Mouse (Mus musculus): Measurements from ENCODE around the gene Gm13271. TPM values are rescaled to one million over a fixed set of nuclear protein-coding genes. Genes with fewer than 3 reads are reported as not detected.
"Not testable (repeated sequence)": the region's sequence is repeated elsewhere in the genome, so short reads cannot be mapped to it uniquely, and the experiment has no call there.

Gene Gm13271
- polyA plus RNA-seq, 1 experiment from 2014 or later: not detected

DNA sequence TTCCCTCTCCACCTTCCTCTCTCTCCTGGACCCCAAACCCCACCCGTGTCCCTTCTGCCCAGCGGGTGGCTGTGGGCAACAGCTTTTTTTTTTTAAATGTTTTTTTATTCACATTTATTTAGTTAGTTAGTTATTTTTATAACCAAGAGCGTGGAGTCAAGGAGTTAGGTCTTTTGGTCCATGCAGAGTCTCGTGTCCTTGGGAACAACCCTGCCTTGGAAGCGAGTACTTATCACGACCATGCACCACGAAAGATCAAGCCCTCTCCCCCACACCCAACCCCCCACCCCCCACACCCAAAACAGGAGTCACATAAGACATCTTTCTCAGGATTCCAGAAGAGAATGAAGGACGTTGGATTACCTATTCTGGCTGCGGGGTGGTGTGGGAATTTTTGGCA is 7.7 kb downstream of the Gm13271 start:
- H3K4me2 ChIP-seq: peak overlapping the region; percentile 57
- not testable (repeated sequence) for ATAC-seq (replicated peaks; ENCODE audit: insufficient number of reproducible peaks, insufficient read depth, low FRiP score, low read depth); H3K9ac ChIP-seq; H3K4me1 ChIP-seq (replicated peaks); H3K4me3 ChIP-seq; H3K27me3 ChIP-seq; H3K36me3 ChIP-seq; H3K9me3 ChIP-seq (replicated peaks); H3K27ac ChIP-seq
- 47% methylated on average over 9 of the region's 9 CpGs for WGBS

DNA sequence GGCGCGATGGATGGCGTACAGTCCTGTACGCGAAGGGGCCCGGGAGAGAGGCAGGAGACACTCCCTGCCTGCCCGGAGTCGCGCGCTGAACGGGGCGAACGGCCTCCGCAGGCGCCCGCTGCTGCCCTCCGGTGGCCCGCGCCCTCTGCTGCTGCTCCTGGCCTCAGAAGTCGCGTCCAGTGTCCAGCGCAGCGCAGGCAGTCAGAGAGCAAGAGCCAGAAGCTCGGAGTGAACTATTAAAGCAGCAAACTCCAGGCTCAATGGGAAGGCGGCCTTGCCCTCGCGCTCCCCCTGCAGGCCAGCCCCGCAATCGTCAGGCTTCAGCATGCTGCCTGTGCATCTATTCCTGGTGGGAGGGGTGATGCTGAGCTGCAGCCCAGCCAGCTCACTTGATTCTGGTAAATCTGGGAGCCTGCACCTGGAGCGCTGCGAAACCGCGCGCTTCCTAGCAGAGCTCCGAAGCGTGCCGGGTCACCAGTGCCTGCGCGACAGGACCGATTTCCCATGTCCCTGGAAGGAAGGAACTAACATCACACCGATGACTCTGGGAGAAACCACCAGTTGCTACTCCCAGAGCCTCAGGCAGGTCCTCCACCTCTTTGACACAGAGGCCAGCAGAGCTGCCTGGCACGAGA is 8.8 kb downstream of the Gm13271 start:
- not testable (repeated sequence) for H3K9me3 ChIP-seq (replicated peaks); H3K36me3 ChIP-seq; ATAC-seq (replicated peaks; ENCODE audit: insufficient number of reproducible peaks, insufficient read depth, low FRiP score, low read depth); H3K4me1 ChIP-seq (replicated peaks); H3K27me3 ChIP-seq; H3K9ac ChIP-seq
- peak overlapping the region; percentile 73 for H3K27ac ChIP-seq
- H3K4me2 ChIP-seq: peak overlapping the region; percentile 54
- 2% methylated on average over 35 of the region's 42 CpGs for WGBS
- H3K4me3 ChIP-seq: peak overlapping the region; percentile 39

DNA sequence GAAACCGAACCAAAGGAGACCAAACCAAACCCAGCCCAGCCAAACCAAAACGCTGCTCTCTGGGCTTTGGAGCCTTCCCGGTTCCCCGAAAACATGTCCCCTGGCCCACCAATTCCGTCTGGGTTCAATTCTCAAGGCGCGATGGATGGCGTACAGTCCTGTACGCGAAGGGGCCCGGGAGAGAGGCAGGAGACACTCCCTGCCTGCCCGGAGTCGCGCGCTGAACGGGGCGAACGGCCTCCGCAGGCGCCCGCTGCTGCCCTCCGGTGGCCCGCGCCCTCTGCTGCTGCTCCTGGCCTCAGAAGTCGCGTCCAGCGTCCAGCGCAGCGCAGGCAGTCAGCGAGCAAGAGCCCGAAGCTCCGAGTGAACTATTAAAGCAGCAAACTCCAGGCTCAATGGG is 18.9 kb downstream of the Gm13271 start, which contains the start of gene Gm13290:
Gene Gm13290, plus strand, starts transcription at position 301 of the 400 bp plus-strand sequence.
- no CpG with 5 or more reads among the region's 32 CpGs for WGBS
- H3K4me2 ChIP-seq, H3K4me3 ChIP-seq: not testable (repeated sequence)

DNA sequence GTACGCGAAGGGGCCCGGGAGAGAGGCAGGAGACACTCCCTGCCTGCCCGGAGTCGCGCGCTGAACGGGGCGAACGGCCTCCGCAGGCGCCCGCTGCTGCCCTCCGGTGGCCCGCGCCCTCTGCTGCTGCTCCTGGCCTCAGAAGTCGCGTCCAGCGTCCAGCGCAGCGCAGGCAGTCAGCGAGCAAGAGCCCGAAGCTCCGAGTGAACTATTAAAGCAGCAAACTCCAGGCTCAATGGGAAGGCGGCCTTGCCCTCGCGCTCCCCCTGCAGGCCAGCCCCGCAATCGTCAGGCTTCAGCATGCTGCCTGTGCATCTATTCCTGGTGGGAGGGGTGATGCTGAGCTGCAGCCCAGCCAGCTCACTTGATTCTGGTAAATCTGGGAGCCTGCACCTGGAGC is 22.0 kb downstream of the Gm13271 start, which contains the start of gene Gm13289:
Gene Gm13289, plus strand, starts transcription at position 301 of the 400 bp plus-strand sequence.
- not testable (repeated sequence) for H3K9me3 ChIP-seq (replicated peaks); H3K36me3 ChIP-seq; H3K4me1 ChIP-seq (replicated peaks); H3K9ac ChIP-seq; H3K27ac ChIP-seq; H3K4me3 ChIP-seq; ATAC-seq (replicated peaks; ENCODE audit: insufficient number of reproducible peaks, insufficient read depth, low FRiP score, low read depth); H3K27me3 ChIP-seq; H3K4me2 ChIP-seq
- no CpG with 5 or more reads among the region's 29 CpGs for WGBS

More for the DNA sequence above, 18.9 kb downstream of the Gm13271 start, which contains the start of gene Gm13290:
- H3K27ac ChIP-seq; H3K4me1 ChIP-seq (replicated peaks); H3K9ac ChIP-seq; H3K27me3 ChIP-seq; H3K36me3 ChIP-seq; ATAC-seq (replicated peaks; ENCODE audit: insufficient number of reproducible peaks, insufficient read depth, low FRiP score, low read depth); H3K9me3 ChIP-seq (replicated peaks): not testable (repeated sequence)

DNA sequence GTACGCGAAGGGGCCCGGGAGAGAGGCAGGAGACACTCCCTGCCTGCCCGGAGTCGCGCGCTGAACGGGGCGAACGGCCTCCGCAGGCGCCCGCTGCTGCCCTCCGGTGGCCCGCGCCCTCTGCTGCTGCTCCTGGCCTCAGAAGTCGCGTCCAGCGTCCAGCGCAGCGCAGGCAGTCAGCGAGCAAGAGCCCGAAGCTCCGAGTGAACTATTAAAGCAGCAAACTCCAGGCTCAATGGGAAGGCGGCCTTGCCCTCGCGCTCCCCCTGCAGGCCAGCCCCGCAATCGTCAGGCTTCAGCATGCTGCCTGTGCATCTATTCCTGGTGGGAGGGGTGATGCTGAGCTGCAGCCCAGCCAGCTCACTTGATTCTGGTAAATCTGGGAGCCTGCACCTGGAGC is 24.9 kb downstream of the Gm13271 start, which contains the start of gene Gm13272:
Gene Gm13272, plus strand, starts transcription at position 301 of the 400 bp plus-strand sequence.
- not testable (repeated sequence) for H3K9me3 ChIP-seq (replicated peaks); H3K36me3 ChIP-seq; H3K4me2 ChIP-seq; ATAC-seq (replicated peaks; ENCODE audit: insufficient number of reproducible peaks, insufficient read depth, low FRiP score, low read depth); H3K27me3 ChIP-seq; H3K4me3 ChIP-seq; H3K9ac ChIP-seq; H3K4me1 ChIP-seq (replicated peaks); H3K27ac ChIP-seq
- no CpG with 5 or more reads among the region's 29 CpGs for WGBS

DNA sequence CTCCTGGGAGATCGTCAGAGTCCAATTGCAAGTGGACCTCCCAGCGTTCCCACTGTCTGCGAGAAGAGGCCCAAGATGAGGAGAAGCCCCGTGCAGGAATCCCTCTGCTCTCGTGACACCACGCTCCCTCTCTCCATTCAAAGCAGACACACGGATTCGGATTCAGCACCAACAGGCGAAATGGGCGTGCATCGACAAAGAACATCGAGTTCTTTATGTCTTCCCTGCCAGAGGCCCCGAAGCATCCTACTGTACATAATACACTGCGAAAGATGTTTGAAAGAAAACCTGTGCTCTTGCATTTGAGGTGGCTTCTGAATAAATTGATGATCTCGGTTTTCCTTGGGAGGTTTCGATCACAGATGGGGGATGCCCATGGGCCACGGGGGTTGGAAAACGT is 25.7 kb downstream of the Gm13271 start:
- not testable (repeated sequence) for H3K4me2 ChIP-seq; H3K9ac ChIP-seq; H3K4me3 ChIP-seq; H3K27me3 ChIP-seq; ATAC-seq (replicated peaks; ENCODE audit: insufficient number of reproducible peaks, insufficient read depth, low FRiP score, low read depth); H3K9me3 ChIP-seq (replicated peaks); H3K36me3 ChIP-seq; H3K4me1 ChIP-seq (replicated peaks); H3K27ac ChIP-seq
- 45% methylated on average over 16 of the region's 18 CpGs for WGBS

DNA sequence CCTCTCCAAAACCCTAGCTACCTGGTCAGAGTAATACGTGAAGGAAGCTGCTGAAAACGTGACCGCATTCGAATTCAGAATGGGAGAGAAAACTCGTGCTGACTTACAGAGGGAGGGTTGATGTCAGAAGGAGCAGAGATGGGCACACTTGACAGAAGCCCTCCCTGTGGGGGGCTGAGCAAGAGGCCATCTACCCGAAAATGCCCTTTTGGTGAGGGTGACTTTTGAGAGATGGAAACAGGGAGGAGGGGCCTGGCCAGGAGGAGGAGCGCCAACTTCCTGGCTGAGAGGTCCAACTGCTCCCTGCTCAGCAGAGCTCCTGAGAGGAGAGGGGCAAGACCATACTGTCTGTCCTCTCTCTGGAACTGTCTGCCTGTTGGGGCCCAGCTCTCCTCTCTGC is 27.2 kb downstream of the Gm13271 start, which contains the start of gene Ifnz:
Gene Ifnz, plus strand, starts transcription at position 301 of the 400 bp plus-strand sequence.
- not testable (repeated sequence) for H3K36me3 ChIP-seq; H3K4me1 ChIP-seq (replicated peaks); H3K9me3 ChIP-seq (replicated peaks); H3K9ac ChIP-seq; ATAC-seq (replicated peaks; ENCODE audit: insufficient number of reproducible peaks, insufficient read depth, low FRiP score, low read depth); H3K27me3 ChIP-seq
- Histone ChIP-seq H3K4me2 (peak within 1 kb of the TSS; percentile 56), H3K4me3 (peak within 1 kb of the TSS; percentile 30), H3K27ac (peak within 1 kb of the TSS; percentile 73)
- 12% methylated on average over 5 of the region's 7 CpGs for WGBS

DNA sequence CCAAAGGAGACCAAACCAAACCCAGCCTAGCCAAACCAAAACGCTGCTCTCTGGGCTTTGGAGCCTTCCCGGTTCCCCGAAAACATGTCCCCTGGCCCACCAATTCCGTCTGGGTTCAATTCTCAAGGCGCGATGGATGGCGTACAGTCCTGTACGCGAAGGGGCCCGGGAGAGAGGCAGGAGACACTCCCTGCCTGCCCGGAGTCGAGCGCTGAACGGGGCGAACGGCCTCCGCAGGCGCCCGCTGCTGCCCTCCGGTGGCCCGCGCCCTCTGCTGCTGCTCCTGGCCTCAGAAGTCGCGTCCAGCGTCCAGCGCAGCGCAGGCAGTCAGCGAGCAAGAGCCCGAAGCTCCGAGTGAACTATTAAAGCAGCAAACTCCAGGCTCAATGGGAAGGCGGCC is 27.7 kb downstream of the Gm13271 start:
- whole genome bisulfite sequencing: 0% methylated on average over 11 of the region's 31 CpGs
- Histone ChIP-seq H3K4me3 (peak overlapping the region; percentile 30), H3K4me2 (peak overlapping the region; percentile 56), H3K27ac (peak overlapping the region; percentile 73)
- not testable (repeated sequence) for H3K4me1 ChIP-seq (replicated peaks); ATAC-seq (replicated peaks; ENCODE audit: insufficient number of reproducible peaks, insufficient read depth, low FRiP score, low read depth); H3K27me3 ChIP-seq; H3K36me3 ChIP-seq; H3K9ac ChIP-seq; H3K9me3 ChIP-seq (replicated peaks)

DNA sequence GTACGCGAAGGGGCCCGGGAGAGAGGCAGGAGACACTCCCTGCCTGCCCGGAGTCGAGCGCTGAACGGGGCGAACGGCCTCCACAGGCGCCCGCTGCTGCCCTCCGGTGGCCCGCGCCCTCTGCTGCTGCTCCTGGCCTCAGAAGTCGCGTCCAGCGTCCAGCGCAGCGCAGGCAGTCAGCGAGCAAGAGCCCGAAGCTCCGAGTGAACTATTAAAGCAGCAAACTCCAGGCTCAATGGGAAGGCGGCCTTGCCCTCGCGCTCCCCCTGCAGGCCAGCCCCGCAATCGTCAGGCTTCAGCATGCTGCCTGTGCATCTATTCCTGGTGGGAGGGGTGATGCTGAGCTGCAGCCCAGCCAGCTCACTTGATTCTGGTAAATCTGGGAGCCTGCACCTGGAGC is 30.7 kb downstream of the Gm13271 start, which contains the start of gene Gm13276:
Gene Gm13276, plus strand, starts transcription at position 301 of the 400 bp plus-strand sequence.
- H3K4me3 ChIP-seq; H3K4me2 ChIP-seq; H3K27me3 ChIP-seq; ATAC-seq (replicated peaks; ENCODE audit: insufficient number of reproducible peaks, insufficient read depth, low FRiP score, low read depth); H3K27ac ChIP-seq; H3K9ac ChIP-seq; H3K4me1 ChIP-seq (replicated peaks); H3K9me3 ChIP-seq (replicated peaks); H3K36me3 ChIP-seq: not testable (repeated sequence)
- WGBS: no CpG with 5 or more reads among the region's 27 CpGs

DNA sequence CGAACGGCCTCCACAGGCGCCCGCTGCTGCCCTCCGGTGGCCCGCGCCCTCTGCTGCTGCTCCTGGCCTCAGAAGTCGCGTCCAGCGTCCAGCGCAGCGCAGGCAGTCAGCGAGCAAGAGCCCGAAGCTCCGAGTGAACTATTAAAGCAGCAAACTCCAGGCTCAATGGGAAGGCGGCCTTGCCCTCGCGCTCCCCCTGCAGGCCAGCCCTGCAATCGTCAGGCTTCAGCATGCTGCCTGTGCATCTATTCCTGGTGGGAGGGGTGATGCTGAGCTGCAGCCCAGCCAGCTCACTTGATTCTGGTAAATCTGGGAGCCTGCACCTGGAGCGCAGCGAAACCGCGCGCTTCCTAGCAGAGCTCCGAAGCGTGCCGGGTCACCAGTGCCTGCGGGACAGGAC is 33.7 kb downstream of the Gm13271 start, which contains the start of gene Gm13277:
Gene Gm13277, plus strand, starts transcription at position 231 of the 400 bp plus-strand sequence.
- 0% methylated on average over 4 of the region's 28 CpGs for WGBS
- not testable (repeated sequence) for H3K36me3 ChIP-seq; ATAC-seq (replicated peaks; ENCODE audit: insufficient number of reproducible peaks, insufficient read depth, low FRiP score, low read depth); H3K4me2 ChIP-seq; H3K4me1 ChIP-seq (replicated peaks); H3K27ac ChIP-seq; H3K27me3 ChIP-seq; H3K9ac ChIP-seq; H3K9me3 ChIP-seq (replicated peaks); H3K4me3 ChIP-seq

DNA sequence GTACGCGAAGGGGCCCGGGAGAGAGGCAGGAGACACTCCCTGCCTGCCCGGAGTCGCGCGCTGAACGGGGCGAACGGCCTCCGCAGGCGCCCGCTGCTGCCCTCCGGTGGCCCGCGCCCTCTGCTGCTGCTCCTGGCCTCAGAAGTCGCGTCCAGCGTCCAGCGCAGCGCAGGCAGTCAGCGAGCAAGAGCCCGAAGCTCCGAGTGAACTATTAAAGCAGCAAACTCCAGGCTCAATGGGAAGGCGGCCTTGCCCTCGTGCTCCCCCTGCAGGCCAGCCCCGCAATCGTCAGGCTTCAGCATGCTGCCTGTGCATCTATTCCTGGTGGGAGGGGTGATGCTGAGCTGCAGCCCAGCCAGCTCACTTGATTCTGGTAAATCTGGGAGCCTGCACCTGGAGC is 36.6 kb downstream of the Gm13271 start, which contains the start of gene Gm13278:
Gene Gm13278, plus strand, starts transcription at position 301 of the 400 bp plus-strand sequence.
- not testable (repeated sequence) for ATAC-seq (replicated peaks; ENCODE audit: insufficient number of reproducible peaks, insufficient read depth, low FRiP score, low read depth); H3K27ac ChIP-seq; H3K4me2 ChIP-seq; H3K4me3 ChIP-seq; H3K27me3 ChIP-seq; H3K9me3 ChIP-seq (replicated peaks); H3K36me3 ChIP-seq; H3K4me1 ChIP-seq (replicated peaks); H3K9ac ChIP-seq
- no CpG with 5 or more reads among the region's 28 CpGs for WGBS
